Mouse (Mus musculus) CH12.LX (cell line): Measurements from ENCODE around the gene Tpcn1.

Experiments used
- CTCF ChIP-seq, 2 experiments: IDR thresholded peaks in 1 of 2; conservative IDR thresholded peaks in 1 of 2; 2 replicates each; pipeline ENCODE4 v1.5.1; 2011 to 2012; ENCODE audit warnings: low read depth in 2 of 2, low read length in 2 of 2, improper control_type of control experiment in 1 of 2, inconsistent platforms in 1 of 2, mild to moderate bottlenecking in 1 of 2, moderate library complexity in 1 of 2
- EP300 ChIP-seq: IDR thresholded peaks from 2 replicates; pipeline ENCODE4 v1.6.1; 2011; ENCODE audit warnings: low read length, improper control_type of control experiment
- HCFC1 ChIP-seq: IDR thresholded peaks from 2 replicates; pipeline ENCODE4 v1.6.1; 2012; ENCODE audit warnings: low read depth, mild to moderate bottlenecking, inconsistent platforms, low read length, improper control_type of control experiment
- IRF4 ChIP-seq: IDR thresholded peaks from 2 replicates; pipeline ENCODE4 v1.6.1; 2014; ENCODE audit warnings: low read depth, mild to moderate bottlenecking, inconsistent platforms, low read length, improper control_type of control experiment
- MAFK ChIP-seq: IDR thresholded peaks from 2 replicates; pipeline ENCODE4 v1.6.1; 2011; ENCODE audit warnings: low read length, improper control_type of control experiment; ENCODE audit not compliant: insufficient replicate concordance
- POLR2A ChIP-seq: IDR thresholded peaks from 2 replicates; pipeline ENCODE4 v1.6.1; 2011; ENCODE audit warnings: low read depth, mild to moderate bottlenecking, improper control_type of control experiment, low read length
- POLR2AphosphoS2 ChIP-seq: IDR thresholded peaks from 2 replicates; pipeline ENCODE4 v1.6.1; 2011; ENCODE audit warnings: low read depth, low read length, improper control_type of control experiment
- USF1 ChIP-seq: IDR thresholded peaks from 2 replicates; pipeline ENCODE4 v1.6.1; 2014; ENCODE audit warnings: low read depth, mild to moderate bottlenecking, inconsistent platforms, low read length, improper control_type of control experiment
- USF2 ChIP-seq: conservative IDR thresholded peaks from 2 replicates; pipeline ENCODE4 v1.6.1; 2011; ENCODE audit warnings: low read depth, low read length, improper control_type of control experiment
- ZC3H11A ChIP-seq: IDR thresholded peaks from 2 replicates; pipeline ENCODE4 v1.6.1; 2012; ENCODE audit warnings: low read depth, mild to moderate bottlenecking, inconsistent platforms, low read length, improper control_type of control experiment

- TF ChIP-seq USF1 (no peak), IRF4 (no peak), MAFK (no peak), CTCF (conservative IDR thresholded peaks at IDR 0.05 in 1 of 2, IDR thresholded peaks at IDR 0.05 in 1 of 2; ENCODE audit: low read depth in 2 of 2, low read length in 2 of 2) (no peak), POLR2A (no peak), USF2 (no peak), POLR2AphosphoS2 (no peak), ZC3H11A (no peak), EP300 (no peak), HCFC1 (no peak)
Observed at GRCm38 (mm10) chr5:120555871-120556270, 32.6 kb downstream of the Tpcn1 start.
